Mouse (Mus musculus) retina, postnatal 7 days (tissue): Measurements from ENCODE around the gene Bpifc.
"Not testable (repeated sequence)": the region's sequence is repeated elsewhere in the genome, so short reads cannot be mapped to it uniquely, and the experiment has no call there.

ENCODE experiments used
- DNase-seq: peaks from one replicate; pipeline ENCODE4 v3.0.0-alpha.2; 2012; ENCODE audit warnings: low read depth, low spot score

Bpifc gene

DNA sequence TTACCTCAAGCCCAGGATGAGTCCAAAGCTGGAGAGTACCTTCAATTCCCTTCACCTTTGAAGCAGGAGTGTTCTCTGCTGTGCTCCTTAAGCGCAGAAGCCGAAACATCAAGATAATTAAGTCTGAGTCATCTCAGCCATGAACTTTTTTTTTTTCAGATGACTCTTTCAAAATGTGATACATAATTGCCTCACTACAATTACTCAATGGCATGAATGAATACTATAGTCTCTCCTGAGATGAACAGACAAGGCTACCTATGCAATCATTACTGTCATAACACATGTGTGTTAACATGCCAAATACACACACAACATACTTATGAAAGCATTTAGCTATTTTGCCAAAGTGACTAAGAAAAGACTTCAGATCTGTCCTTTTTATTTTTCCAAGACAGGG lies at the start of gene Bpifc:
TSS of gene Bpifc (minus strand) at position 115 of the 400 bp plus-strand sequence.
- no peak for DNase-seq

DNA sequence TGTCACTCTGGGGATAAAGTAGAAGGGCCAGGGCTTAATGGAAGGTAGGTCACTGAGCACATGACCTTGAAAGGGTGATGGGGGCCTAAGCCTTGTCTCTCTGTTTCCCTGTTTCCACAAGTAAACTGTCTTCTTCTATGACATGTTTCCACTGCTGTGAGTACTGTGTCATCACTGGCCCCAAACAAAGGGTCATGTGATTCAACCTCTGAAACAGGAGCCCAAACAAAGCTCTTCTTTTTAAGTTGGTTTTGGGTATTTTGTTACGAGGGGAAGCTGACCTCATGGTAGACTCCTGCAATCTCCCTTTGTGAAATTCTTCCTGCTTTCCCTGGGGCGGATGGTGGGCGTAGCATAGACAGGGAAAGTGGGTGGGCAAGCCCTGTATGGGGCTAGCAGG lies 48.6 kb upstream of the Bpifc start:
- no peak for DNase-seq

DNA sequence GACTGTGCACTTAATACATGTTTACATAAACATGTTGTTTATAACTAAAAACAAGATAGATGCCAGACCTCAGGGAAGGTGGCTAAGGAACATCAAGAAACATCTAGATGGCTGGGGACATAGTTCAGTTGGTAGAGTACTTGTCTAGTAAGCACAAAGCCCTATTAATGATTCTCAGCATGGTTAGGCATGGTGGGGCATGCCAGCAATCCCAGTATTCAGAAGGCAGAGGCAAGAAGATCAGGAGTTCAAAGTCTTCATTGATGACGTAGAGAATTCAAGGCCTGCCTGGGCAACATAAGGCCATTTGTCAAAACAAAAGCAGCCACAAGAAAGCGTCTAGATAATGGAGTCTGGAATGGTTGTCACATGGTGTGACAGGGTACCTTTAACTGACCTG lies 46.0 kb upstream of the Bpifc start:
- no peak for DNase-seq

DNA sequence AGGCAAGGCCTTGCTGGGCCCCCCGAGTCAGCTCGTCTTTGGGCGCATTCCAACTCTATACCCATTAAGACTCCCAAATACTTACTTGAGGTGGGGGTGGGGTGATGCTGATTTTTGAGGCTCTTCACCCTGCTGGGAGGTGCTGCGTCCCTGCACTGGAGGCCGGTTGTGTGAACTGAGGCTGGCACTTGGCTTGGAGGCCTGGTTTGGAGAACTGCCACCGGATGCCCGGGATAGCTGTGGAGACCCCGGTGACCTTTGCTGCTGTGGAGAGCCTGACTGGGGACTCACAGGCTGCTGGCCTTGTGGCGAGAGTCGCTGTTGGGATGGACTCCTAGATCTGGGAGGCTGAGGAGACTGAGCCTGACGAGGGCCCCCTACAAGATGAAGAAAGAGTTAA lies 45.6 kb upstream of the Bpifc start:
- no peak for DNase-seq

DNA sequence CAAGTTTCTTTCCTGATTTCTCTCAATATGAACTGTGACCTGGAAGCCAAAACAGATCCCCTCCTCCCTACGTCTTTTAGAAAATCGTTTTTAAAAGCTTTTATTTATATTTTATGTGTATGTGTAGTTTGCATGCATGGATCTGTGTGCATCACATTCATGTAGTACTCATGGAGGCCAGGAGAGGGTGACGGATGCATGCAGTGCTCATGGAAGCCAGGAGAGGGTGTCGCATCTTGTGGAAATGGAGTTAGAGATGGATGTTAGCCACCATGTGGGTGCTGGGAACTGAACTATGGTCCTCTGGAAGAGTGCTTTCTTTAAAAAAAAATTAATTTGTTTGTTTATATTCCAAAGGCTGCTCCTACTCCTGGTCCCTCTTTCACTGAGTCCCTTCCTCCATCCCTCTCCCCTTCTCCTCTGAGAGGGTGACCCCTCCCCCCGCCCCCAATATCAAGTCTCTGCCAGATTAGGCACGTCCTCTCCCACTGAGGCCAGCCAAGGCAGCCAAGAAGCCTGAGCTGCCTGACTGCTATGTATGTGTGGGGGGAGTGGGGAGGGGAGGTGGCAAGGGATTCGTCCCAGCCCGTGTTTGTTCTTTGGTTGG lies 44.7 kb upstream of the Bpifc start:
- no peak for DNase-seq

DNA sequence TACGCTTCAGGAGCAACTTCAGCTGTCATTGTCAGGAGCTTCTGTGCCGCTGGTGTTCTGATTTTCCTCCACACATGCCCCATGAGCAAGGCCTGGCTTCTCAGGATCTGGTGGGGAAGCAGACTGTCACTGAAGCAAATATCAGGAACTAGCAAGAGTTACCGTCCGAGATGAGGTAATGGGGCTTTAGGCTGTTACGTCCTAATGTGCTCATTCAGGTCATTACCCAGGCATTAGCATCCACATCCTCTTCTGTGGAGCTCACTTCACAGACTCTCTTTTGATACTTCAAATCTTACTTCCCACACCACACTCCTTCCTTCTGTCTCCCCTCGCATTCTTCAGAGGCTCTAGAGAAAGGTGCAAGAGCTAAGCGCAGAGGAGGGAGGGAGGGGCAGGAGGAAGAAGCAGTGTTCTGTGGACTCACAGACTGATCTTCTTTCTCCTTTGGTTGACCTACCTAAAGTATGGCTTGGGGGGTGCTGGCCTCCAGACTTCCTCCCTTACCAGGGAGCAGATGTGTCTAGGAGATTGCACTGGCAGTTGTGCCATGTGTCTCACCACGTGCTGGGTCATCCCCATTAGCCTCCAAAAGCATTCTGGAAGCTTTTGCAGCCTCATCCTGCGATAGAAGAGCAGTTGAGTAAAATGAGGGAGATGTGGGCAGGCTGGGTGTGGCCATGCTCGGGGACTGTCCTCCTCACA lies 41.3 kb upstream of the Bpifc start:
- DNase-seq: no peak

DNA sequence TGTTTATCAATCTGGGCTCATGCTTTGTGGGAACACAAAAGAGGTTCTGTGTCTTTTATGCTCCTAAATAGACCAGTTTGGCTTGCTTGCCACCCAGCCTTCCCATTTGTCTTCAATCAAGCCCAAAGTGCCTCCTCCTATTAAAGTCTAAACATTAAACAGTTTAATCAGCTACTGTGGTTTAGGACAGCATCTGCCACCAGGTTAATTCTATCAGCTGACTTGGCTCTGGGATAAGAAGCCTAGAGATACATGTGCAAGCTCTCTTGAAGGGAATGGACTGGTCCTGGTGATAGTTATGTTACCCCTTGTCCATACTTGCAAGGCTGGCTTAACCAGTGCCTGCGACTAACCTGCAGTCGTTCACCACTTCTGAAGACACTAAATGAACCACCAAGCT lies 38.8 kb upstream of the Bpifc start:
- no peak for DNase-seq

DNA sequence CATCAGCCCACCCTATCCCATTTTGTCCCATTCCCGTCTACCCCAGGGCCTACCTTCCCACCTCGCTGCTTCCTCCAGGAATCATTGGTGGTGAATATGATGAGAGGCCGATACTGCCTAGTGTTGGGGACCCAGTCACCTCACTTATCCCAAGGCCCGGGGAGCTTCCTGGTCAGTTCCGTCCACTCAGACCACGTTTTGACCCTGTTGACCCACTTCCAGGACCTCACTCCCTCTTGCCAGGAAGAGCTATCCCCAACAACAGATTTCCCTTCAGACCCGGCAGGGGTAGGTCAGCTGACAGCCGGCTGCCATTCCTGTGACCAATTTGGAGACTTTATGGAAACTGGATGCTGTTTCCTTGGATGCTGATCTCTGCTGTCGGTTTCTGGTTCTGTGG lies 36.1 kb upstream of the Bpifc start:
- DNase-seq: no peak

DNA sequence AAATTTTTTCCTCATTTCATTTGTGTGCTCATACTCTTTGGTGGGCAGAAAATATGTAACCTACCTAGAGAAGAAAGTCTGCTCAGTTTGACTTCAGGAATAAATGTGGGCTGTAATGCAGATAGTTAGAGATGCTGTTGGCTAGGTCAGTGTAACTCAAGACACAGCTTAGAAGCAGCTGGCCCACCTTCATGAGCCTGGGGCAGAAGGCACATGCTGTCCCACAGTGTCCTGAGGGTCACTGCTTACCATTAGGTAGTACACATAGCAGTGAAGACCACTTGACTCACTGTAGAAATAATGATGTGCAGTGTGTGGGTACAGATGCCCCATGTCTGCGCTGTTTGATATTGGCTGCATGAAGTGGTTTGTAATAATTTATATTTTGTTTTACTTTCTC lies 34.7 kb upstream of the Bpifc start:
- DNase-seq: no peak

DNA sequence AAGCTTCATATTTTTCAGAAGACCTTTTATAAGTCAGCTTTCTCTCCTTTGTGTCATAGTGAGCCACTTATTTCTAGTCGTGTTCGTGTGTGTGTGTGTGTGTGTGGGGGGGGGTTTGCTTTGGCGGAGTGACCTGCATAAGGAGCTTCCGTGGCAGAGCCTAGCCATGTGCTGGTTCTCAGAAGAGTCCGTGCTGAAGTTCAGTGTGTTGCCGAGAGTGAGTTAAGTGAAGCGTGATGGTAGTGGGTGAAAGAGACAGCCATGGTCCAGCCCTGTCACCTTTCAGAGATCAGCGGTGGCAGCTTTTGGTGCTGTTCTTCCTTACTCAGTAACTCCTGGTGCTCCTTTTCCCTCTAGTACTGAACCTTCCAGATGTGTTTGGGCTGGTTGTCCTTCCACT lies 32.4 kb upstream of the Bpifc start:
- DNase-seq: no peak

DNA sequence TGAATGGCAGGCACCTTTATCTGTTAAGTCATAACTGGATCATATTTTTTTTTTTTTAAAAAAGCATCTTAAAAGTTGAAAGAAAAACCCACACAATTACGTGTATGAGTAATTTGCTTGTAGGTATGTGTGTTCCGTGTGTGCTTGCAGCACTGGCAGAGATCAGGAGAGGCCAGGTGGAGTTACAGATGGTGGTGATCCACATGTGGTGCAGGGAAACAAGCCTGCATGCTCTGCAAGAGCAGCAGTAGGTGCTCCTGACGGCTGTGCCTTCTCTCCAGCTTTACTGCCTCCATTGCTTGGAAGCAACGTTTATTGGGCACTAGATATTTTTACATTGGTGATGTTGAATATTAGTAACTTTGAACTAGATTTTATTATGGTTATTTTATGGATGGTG lies 32.0 kb upstream of the Bpifc start:
- no peak for DNase-seq

DNA sequence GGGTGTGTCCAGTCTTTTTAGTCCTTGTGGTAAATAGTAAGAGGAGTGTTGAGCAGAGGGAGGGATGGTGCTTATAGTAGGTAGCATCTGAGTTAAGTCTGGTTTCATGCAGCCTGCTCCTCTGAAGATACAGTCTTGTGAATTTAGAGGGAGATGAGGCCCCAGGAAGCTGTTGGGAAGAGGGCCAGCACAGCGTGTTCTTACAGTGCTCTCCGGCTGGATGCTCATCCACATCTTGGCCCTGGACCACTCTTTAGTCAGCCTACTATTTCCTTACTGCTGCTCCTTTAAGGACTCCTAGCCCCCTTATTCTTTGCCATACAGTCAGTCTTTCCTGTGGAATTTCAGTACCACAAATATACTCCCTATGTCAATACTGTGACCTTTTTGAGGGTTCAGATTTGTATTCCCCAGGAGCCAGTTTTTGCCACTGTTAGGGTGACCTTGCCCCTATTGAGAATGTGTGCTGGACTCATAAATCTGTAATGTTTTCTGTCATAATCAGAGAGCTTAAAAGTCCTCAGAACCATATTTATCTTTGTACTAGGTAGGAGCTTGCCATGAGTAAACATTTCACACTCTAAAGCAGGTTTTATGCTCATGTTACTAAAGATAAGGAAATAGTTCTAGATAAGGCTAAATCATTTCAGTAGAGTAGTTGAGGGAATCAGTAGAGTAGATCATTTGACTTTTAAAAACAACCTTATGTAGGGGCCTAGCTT lies 22.5 kb upstream of the Bpifc start:
- no peak for DNase-seq

DNA sequence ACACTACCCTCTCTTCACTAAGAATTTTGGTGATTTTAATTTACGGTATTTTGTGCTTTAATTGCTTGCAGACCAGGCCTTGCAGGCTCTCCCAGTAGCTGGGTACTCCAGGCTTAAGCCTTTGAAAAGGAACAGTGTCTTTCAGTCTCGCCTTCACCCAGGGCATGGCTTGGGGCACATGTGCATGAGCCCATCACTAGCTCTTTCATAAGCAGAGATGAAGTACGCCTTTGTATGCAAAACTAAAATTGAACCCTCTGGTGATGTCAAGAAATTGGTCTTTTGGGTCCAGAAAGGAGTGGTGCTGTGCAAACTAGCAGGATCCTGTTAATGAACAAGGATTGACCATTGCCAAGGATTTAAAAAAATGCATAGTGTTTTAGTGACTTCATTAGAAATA lies 20.8 kb upstream of the Bpifc start:
- DNase-seq: no peak

DNA sequence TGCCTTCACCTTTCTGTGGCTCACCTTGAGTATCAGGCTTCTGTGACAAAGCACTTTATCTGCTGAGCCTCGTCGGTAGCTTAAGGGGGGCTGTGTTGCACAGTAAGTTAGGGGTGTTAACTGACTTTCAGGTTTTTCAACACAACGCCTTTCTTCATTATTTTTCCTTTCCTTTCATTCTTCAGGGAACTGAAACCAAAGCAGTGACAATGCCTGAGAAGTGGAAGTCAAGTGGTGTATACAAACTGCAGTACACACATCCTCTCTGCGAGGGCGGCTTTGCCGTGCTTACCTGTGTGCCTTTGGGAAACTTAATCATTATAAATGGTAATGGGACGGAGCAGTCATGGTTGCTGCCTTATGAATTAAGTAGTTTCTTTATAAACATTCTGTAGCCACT lies 19.0 kb upstream of the Bpifc start:
- DNase-seq: no peak

DNA sequence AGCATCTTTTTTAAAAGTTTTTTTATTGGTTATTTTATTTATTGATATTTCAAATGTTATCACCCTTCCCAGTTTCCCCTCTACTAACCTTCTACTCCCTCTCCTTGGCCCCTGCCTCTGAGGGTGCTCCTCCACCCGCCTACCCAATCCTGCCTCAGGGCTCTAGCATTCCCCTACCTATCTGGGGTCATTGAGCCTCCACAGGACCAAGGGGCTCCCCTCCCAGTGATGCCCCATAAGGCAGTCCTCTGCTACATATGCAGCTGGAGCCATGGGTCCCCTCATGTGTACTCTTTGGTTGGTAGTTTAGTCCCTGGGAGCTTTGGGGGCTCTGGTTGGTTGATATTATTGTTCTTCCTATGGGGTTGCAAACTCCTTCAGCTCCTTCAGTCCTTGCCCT lies 15.1 kb upstream of the Bpifc start:
- DNase-seq: not testable (repeated sequence)

DNA sequence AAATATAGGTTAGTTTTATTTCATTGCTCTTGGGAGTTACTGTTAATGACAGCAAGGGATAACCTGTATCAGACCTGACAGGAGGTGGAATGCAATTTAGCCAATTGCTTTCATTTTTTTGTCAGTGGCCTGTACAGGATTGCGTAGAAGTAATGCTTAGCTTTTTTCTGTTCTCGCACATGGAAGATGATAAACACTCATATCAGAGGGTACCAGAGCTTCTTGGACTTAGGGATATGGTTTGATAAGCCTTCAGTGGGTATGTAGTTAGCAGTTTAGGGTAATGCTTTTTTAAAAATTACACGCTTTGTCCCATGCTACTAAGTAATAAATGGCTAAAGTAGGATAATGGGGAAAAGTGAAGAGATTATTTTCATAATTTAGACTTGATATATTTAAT lies 14.7 kb upstream of the Bpifc start:
- no peak for DNase-seq

DNA sequence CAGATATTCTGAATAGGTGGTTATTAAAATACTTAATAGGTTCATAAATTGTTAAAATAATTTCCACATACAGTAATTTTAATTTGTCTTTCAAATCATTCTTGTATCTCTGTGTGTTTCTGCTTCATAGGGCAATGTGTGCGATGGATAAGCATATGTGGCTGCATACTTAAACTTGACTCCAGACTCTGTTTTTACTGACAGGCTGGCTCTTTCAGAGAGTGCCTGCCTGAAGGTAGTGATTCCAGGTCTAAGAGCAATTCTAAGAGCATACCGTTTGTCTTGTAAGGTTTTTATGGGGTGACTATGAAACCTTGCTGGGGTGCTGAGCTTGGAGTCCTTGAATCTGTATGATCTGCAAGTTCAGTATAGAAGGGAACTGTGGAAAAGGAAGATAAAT lies 14.2 kb upstream of the Bpifc start:
- no peak for DNase-seq

DNA sequence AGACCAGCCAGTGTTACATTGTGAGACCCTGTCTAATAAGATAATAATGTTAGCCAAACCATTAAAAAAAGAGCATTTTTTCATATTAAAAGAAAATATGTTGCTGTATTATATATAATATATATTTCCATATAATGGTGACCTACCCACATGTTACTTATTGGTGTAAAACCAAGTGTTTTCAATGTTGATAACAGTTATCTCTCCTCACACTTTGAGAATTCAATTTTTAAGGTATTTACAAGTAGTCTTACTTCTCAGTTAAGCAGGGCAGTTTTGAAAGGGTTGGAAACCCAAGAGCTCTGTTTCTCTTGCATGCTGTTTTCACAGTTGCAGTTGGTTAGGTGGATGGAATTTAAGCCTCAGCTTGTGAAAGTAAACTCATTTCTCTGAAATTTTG lies 11.5 kb upstream of the Bpifc start:
- DNase-seq: no peak

DNA sequence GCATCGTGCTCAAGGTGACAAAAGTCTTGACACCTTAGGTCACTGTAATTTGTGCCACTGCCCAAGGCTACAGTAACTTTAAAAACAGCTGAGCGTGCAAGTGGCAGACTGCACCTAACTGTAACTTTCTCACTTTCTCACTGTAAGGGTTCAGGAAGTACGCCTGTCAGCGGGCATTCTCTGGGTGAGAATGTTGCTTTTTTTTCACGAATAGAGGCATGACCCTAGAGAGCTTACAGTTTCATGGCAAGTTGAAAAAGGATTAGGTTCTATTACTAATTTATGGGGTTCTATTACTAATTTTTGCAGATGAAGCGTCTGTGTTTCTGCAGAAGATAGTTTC lies 10.8 kb upstream of the Bpifc start:
- DNase-seq: no peak

DNA sequence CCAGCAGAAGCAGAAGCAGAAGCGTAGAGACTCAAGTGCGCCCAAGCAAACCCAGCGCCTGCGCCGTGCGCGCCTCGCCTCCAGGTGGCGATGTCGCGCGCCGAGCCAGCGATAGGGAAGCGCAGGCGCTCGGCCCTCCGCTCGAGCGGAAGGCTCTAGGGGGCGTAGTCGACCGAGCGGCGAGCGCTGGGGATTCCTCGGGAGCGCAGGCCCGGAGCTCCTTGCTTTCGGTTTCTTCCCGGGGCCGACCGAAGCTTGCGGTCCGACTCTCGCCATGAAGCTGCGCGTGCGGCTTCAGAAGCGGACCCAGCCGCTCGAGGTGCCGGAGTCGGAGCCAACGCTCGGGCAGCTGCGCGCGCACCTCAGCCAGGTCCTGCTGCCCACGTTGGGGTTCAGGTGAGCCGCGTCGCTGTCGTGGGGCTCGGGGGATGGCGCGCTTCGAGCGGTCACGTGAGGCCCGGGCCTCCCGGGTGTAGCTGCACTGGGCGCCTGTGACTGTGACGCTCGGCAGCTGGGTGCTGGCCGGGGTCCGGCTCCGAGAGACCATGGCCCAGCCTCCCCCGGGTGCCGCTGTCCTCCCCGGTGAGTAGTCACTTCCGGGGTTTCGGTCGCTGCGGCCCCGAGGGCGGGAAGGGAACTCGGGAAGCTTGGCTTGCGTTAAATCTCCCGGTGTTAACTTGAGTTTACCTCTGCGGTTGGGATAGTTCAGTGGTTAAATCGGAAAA lies 10.2 kb upstream of the Bpifc start, which contains the start of gene Fbxo7:
TSS of gene Fbxo7 (plus strand) at position 224 of the 725 bp plus-strand sequence.
- peak; percentile 84 for DNase-seq

DNA sequence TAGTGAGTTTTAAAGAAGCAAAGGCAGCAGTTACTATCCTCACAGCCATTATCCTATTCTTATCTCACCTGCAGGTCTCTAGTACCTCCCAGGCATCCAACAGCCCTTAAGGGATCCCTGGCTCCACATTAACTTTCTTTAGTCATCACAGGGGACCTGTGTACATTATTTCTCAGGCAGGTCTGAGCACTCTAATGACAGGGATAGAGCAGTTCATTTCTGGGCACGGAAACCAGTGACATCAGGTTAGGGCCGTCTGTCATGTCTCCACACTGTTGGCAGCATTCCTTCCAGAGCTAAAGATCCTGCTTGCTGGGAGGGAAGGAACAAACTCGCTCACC lies 9.7 kb upstream of the Bpifc start:
- no peak for DNase-seq

DNA sequence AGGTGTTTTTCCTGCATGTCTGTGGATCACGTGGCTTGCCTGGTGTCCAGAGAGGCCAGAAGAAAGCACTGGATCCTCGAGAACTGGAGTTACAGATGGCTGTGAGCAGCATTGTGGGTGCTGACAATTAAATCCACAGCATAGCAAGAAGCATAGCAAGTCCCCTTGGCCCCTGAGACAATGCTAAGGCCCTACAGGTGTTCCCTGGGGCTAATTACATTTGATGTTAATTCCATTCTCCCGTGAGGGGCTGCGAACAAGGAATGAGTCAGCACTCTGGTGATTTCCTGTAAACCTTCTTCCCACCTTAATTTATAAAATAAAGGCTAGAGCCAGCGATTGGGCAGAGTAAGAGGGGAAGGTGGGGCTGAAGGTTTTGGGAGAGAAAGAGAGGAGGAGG lies 7.1 kb upstream of the Bpifc start:
- DNase-seq: no peak

DNA sequence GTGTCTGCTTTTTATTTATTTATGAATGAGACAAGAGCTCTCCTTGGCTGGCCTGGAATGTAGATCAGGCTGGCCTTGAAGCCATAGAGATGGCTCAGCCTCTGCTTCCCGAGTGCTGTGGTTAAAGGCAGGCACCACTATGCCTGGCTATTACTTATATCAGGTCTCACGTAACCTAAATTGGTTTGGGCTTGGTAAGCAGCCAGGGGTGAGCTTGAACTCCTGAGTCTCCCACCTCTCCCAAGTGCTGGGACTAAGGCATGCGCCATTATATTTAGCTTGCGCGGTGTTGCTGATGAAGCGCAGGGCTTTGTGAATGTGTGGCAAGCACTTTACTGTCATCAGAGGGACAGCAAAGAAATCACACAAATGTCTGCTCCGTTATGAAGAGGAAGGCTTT lies 6.1 kb upstream of the Bpifc start:
- no peak for DNase-seq
